Mouse (Mus musculus): ENCODE results near the gene Fbxl13.

Gene Fbxl13

DNA sequence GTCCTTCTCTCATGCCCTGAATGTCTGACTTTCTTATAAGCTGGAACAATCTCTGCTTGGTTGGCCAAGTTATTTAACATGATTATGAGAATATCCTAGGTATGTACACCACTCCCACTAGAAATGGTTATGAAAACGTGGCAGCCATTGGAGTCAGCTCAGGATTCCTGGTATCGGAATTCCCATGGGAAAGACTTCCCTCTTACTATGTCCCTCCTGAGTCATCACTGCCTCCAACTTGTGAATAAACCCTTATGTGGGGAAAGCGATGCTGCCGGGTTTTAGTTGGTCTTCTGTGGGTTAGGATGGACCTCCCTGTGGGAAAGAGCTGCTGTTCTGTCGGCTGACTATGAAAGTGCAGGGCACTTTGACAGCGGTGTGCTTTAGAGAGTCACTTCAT lies 163.9 kb downstream of the Fbxl13 start:
- DNase-seq, result no peak

DNA sequence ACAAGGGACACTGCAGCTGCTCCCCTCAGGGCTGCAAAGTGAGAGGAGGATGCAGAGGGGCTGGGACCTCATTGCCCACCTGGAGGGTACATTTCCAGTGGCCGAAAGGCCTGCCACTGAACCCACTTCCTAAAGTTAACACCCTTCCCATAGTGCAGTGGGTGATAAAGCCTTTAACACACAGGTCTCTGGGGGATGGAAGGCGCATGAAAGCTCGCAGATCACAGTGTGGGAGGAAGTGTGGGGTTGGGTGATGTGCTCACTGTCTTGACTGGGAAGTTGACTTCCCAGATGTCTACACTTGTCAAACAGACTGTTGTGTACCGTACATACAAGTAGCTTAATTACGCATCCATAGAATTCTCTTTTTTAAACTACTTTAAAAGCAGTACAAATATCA lies 165.7 kb downstream of the Fbxl13 start:
- DNase-seq, result no peak

DNA sequence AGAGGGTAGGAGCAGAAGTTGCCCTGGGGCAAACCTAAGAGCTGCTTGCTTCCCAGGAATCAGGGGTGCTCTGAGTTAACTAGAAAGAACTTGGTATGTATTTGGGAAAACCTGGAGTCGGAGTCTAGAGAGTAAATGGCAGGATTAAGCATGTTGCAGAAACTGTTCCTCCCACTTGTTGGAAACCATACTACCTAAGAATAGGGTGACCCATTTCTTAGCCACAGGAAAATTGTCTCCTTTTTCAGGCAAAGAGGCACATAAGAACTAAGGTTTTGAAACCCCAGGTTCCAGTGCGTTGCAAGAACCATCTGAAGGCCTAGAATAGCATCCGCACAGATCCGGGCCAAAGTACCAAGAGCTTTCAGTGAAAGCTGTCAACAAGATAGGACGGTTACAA lies 167.0 kb downstream of the Fbxl13 start:
- no peak for DNase-seq

DNA sequence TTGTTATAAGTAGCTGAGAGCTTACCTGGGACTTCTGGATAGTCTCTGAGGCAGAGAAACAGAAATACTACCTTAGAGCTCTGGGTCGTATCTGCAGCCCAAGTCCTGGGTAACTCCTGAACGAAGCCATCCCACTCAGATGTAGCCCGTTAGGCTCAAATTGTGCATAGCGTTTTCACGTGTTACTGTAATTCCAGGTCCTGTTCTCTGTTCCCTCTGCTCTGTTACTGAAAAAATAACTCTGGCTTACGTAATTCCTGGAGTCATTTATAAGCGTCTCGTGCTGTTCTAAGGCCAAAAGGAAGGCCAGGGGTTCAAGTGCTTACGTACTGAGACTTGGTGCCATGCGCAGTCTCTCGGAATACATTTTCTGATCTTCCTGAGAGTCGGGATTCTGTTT lies 177.3 kb downstream of the Fbxl13 start:
- no peak for DNase-seq

DNA sequence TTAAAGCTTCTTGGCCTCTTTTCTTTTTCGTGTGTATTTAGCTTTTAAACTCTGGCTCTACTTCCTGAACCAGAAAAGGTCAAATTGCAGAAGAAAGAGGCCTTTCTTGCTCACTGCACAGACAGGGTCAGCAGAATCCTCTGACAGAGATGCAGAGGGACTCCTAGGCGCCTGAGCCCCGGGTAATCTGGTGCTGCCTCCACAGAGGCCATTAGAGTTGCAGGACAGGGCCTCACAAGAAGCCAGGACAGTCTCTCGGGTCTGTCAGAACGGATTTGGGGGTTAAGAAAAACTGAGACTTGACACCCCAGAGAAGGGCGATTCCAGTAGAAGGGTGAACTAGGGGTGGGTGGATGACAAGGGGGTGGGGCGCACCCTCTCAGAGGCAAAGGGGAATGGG lies 178.0 kb downstream of the Fbxl13 start:
- DNase-seq, result no peak

DNA sequence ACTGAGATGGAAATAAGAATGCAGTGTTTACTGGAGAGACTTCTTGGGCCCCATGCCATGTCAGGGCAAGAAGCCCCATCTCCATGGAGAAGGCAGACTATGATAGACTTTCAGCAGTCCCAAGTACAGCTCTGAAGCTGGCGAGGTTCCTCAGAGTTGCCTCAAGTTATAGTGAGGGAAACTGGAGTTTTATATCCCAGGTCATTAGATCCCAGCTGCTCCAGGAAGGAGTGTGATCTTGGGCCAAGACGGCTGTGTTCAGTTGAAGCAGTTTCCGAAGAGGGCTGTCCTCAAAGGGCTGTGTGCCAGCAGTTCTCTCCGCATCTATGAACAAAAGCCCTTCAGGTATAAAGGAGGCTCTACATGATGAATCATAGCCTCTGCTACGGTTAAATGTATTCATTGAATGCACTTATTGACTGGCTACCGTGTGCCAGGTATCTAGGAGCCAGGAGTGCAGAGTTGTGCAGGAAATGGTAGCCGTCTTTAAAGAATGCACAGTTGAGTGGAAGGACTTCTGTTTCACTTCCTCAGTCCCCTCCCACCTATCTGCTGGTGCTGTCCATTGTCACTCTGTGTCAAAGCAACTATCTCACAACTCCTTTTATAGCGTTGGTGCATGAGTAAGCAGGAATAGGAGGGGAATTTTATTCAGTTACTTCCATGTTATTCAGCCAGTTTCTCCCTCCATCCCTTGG lies 204.5 kb downstream of the Fbxl13 start:
- DNase-seq, result no peak

DNA sequence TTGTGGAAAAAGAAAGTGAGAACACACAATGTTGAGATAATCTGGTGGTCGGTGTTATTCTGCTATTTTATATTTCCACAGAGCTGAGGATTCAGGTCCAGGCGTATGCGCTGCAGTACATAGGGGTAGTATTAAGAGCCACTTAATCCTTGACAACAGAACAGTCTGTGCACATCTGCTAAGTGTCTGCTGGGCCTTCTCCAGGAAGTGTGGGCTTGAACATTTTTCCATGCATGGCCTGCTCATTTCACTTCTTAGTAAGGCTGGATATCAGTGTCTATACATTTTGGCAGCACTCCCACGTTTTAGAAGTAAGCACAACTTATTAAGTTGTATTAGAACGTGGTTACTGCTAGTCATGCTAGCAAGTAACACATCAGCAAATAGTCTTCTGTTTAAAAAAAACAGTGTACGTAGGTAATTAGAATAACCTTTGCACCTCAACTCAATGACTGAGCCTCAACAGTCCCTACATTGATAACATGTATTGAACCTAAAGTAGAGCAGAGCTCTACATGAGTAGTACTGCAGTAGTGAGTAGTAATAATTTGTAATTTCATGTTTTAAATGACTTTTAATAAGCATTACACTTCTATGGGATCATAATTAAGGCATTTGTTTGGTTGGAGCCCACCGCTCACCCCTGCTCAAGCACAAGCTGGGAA lies 205.9 kb downstream of the Fbxl13 start:
- DNase-seq, result no peak

DNA sequence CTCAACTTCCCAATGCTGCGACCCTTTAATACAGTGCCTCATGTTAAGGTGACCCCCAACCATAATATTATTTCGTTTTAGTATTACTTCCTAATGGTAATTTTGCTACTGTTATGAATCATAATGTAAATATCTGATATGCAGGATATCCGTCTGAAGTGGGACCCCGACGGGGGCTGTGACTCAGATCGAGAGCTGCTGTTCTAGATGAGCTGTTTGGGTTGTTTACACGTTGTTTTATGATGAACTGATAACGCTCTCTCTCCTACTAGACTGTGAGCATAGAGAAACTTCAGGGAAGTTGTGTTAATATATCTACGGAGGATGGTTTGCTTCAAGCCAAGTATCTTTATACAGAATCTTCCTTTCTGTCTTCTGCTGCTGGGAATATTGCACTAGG lies 207.0 kb downstream of the Fbxl13 start:
- no peak for DNase-seq

DNA sequence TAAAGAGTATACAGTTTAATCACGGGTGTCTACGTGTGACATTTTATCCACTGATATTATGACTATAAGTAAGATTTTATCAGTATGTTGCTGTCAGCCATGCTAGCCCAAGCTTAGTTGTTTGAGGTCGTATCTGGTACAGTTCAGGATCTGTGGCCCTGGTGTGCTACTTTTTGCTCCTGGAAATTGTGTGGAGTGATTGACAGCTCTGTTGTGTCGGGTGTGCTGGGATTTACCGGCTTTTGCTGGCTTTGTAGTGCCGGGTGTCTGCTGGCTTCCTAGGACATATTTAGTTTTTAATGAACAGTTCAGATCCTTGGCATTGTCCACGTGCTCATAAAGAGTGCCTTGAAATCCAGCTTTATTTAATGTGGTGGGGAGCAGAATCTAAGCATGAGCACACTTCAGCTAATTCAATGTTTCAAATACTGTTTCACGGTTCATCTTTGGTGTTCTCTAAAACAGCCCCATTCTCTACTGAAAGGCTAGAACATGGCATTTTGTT lies 208.9 kb downstream of the Fbxl13 start:
- DNase-seq, result no peak

DNA sequence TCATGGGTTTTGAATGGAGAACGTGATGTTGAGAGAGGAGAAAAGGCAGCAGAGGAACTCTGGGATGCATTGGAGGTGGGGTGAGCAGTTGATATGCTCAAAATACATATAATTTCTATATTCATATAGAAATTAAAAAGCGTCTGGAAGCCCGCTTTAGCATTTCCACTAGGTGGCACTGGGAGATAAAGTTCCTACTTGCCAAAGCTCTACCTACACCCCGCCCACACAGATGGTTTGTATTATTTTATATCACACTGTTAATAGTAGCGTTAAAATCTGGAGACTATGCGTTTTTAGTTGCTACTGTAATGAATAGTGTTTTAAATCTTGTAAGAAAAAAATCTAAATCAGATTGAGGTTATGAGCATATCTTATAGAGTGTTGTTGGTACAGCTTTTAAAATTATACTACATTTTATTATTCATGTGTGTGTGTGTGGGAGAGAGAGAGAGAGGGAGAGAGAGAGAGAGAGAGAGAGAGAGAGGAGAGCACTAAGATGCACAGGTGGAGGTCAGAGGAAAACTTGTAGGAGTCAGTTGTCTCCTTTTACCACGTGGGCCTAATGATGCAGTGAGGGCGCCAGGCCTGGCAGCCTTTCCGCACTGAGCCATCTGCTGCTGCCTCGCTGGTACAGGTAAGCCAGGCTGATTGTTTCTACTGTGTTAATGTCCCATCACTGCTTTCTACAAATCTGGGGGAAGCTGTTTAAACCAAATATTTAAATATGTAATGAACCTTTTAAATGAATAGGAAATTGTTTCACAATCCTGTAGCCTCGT lies 211.1 kb downstream of the Fbxl13 start:
- peak; percentile 46 for DNase-seq
